Mouse (Mus musculus) embryonic facial prominence, embryonic 15.5 days (tissue): Measurements from ENCODE around the gene Eppin. TPM values are rescaled to one million over a fixed set of nuclear protein-coding genes. Genes with fewer than 3 reads are reported as not detected.
A peak's percentile ranks its signal among the peaks of the same experiment; 100 is the strongest.
"Not testable (repeated sequence)": the region's sequence is repeated elsewhere in the genome, so short reads cannot be mapped to it uniquely, and the experiment has no call there.

Experiments
- ATAC-seq: fragments of 200-750 bp; cut with Nextera tagmentation; 2 replicates; pipeline ENCODE4 v1.8.0; 2017; ENCODE audit warnings: low read depth, moderate TSS enrichment; ENCODE audit not compliant: insufficient number of reproducible peaks, low FRiP score, low TSS enrichment
- H3K27ac ChIP-seq: fragments of 300-500 bp; sonication (generic); replicated peaks from 2 replicates; pipeline ENCODE4 v1.5.1; 2015; ENCODE audit warnings: mild to moderate bottlenecking, inconsistent platforms
- H3K27me3 ChIP-seq: fragments of 300-500 bp; sonication (generic); 2 replicates; pipeline ENCODE4 v1.6.1; 2015; ENCODE audit warnings: inconsistent platforms
- H3K36me3 ChIP-seq: fragments of 300-500 bp; sonication (generic); 2 replicates; pipeline ENCODE4 v1.6.1; 2015; ENCODE audit warnings: mild to moderate bottlenecking, inconsistent platforms
- H3K4me1 ChIP-seq: fragments of 300-500 bp; sonication (generic); 2 replicates; pipeline ENCODE4 v1.6.1; 2015; ENCODE audit warnings: inconsistent platforms
- H3K4me2 ChIP-seq: fragments of 300-500 bp; sonication (generic); replicated peaks from 2 replicates; pipeline ENCODE4 v1.6.1; 2015; ENCODE audit warnings: mild to moderate bottlenecking, inconsistent platforms
- H3K4me3 ChIP-seq: fragments of 300-500 bp; sonication (generic); replicated peaks from 2 replicates; pipeline ENCODE4 v1.5.1; 2015; ENCODE audit warnings: mild to moderate bottlenecking, inconsistent platforms
- H3K9ac ChIP-seq: fragments of 300-500 bp; sonication (generic); 2 replicates; pipeline ENCODE4 v1.6.1; 2015; ENCODE audit warnings: inconsistent platforms
- H3K9me3 ChIP-seq: fragments of 300-500 bp; sonication (generic); replicated peaks from 2 replicates; pipeline ENCODE4 v1.6.1; 2016; ENCODE audit warnings: inconsistent platforms
- WGBS: fragments of 180-500 bp; shearing (Covaris S2); methylation state at CpG from one replicate; pipeline ENCODE4 v1.1.7; 2015; 5-methylcytosine and 5-hydroxymethylcytosine counted together
- polyA plus RNA-seq: library from polyadenylated mRNA; unstranded; fragments of >200 nt; fragmentation: Nextera tagmentation; extraction: Ambion mirVana; gene quantifications from 2 replicates; pipeline ENCODE4 v1.2.1, GENCODE M21; 2015

Eppin gene
- polyA plus RNA-seq, 1 experiment from 2014 or later = not detected

DNA sequence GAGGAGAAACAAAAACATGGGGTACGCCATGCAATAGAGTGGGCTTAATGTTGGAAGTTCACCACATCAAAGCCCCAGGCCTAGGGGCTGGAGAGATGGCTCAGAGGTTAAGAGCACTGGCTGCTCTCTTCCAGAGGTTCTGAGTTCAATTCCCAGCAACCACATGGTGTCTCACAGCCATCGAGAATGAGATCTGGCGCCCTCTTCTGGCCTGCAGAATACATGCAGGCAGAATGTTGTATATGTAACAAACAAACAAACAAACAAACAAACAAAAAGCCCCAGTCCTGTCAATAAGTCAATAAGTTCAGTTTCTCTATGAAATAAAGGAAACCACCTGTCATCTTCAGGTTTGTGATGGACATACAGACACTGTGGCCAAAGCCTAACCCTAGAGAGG lies 6.8 kb upstream of the Eppin start:
- Histone ChIP-seq H3K27me3 (no peaks in the 10 kb centered on the region), H3K27ac (no peak overlapping the region), H3K36me3 (no peaks in the 10 kb centered on the region), H3K4me3 (no peak overlapping the region), H3K9ac (no peak overlapping the region), H3K4me2 (no peak overlapping the region), H3K9me3 (no peaks in the 10 kb centered on the region), H3K4me1 (no peaks in the 10 kb centered on the region)
- 63% methylated on average over 3 of the region's 3 CpGs for WGBS
- no peak for ATAC-seq

DNA sequence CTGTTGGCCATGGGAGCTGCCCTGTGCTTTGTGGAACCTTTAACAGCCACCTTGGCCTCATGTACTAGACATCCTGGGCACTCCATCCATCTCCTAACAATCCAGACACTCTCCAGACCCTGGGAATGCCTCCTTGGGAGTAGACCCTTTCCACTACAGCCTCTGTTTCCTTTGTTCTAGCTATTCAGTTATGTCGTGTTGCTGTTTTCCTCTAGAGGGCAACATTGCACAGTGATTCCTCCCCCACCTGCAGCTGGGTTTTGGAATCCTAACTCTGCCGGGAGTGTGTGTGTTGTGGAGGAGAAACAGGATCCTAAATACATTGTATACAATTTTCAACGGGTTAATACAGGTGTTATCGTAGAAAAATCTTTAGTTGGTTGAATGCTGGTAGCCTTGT lies 1.4 kb downstream of the Eppin start:
- H3K9ac ChIP-seq = no peak overlapping the region
- no peaks in the 10 kb centered on the region for H3K4me1 ChIP-seq
- no peak overlapping the region for H3K27ac ChIP-seq
- no peaks in the 10 kb centered on the region for H3K36me3 ChIP-seq
- ATAC-seq = no peak
- H3K9me3 ChIP-seq = no peaks in the 10 kb centered on the region
- H3K27me3 ChIP-seq = no peaks in the 10 kb centered on the region
- WGBS = 5% methylated on average over 4 of the region's 4 CpGs
- no peak overlapping the region for H3K4me2 ChIP-seq
- no peak overlapping the region for H3K4me3 ChIP-seq

DNA sequence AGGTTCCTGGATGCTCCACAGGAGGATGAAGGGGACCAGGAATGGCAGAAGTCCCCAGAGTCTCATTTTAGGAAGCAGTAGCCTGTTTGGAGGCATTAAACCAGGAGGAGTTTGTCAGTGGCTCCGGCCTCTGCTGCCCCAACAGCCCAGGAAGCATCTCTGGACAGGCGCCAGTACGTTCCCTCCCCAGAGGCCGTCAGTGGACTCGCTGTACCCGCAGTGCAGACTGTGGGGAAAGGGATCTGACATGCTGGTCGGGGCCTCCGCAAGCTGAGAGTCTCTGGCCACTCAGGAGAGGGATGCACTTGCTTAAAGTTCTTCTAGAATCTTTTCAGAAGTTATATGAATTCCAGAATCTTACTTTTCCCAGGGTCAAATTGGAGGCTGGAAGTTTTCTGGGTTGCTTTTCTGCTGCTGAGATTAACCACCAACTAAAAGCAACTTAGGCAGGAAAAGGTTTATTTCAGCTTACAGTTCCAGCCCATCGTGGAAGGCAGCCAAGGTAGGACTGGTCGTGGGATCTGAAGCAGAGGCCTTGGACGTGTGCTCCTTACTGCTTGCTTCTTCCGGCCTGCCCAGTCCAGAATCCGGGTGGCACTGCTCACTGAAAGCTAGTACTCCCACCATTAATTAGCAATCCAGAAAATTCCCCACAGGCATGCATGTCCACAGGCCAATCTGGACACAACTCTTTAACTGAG lies 8.2 kb downstream of the Eppin start, which contains the start of gene Wfdc6a:
TSS of gene Wfdc6a (minus strand) at position 423 of the 701 bp plus-strand sequence.
- H3K36me3 ChIP-seq, H3K27ac ChIP-seq, ATAC-seq, H3K4me3 ChIP-seq, H3K9me3 ChIP-seq, H3K27me3 ChIP-seq, H3K4me1 ChIP-seq, H3K4me2 ChIP-seq, H3K9ac ChIP-seq: not testable (repeated sequence)
- WGBS = 54% methylated on average over 13 of the region's 13 CpGs

DNA sequence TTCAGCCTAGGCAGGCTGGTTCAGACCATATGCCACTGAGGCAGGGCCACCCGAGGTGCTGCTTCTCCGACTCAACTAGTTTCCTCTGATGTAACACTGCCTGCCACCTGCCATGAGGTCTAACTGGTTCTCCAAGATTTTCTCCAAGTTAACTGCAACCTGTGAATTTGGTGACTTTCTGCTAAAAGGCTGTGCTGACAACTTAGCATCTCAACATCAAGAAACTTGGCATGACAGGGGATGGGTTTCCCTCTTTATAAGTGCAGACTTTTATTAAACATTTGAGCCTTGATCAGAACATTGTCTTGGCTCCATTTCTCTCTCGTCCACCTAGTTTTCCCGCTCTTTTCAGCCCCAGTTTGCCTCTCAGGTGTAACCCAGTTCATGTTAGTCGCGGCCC lies 20.0 kb downstream of the Eppin start, which contains the start of gene Spint3:
TSS of gene Spint3 (minus strand) at position 101 of the 400 bp plus-strand sequence.
- not testable (repeated sequence) for H3K9me3 ChIP-seq, H3K27me3 ChIP-seq, H3K4me1 ChIP-seq, H3K4me3 ChIP-seq, H3K4me2 ChIP-seq, ATAC-seq, H3K27ac ChIP-seq, H3K9ac ChIP-seq, H3K36me3 ChIP-seq
- WGBS = 84% methylated on average over 6 of the region's 6 CpGs

DNA sequence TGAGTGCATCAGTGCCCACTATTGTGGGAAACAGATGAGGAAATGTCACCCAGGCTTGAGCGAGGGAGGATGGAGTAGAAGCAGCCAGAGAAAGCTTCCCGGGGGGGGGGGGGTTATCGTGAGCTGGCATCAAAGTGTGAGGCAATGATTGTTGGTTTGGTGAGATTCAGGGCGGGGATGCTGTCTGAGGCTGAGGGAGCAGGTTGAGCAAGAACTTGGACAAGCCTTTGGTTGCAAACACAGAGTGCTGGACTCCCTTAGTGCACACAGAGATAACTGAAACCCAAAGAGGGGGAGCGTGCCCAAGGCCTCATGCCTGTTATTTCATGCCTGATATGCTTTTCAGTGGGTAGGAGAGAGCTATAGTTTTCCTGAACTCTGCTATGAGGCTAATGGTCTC lies 25.9 kb downstream of the Eppin start:
- Histone ChIP-seq H3K4me2 (no peak overlapping the region), H3K9ac (no peak overlapping the region), H3K36me3 (no peaks in the 10 kb centered on the region), H3K27ac (no peak overlapping the region), H3K4me3 (no peak overlapping the region), H3K9me3 (no peaks in the 10 kb centered on the region), H3K27me3 (peaks cover 4% of the 10 kb centered on the region; the same call in 1 of the 2 replicates), H3K4me1 (peaks cover 15% of the 10 kb centered on the region)
- 81% methylated on average over 5 of the region's 5 CpGs for WGBS
- no peak for ATAC-seq

DNA sequence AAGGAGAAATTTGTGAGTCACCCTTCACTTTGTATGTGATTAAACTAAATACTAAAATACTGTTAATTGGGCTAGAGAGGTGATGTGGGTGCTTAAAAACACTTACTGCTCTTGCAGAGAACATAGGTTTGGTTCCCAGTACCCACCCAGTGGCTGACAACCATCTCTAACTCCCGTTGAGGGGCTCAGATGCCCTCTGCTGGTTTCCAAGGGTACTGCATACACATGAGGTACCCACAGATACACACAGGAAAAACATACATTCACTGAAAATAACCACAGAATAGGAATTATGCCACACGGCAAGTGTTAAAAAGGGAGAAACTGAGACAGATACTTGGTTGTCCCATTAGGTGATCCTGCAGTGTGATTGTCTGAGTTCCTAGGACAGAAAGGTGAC lies 26.4 kb downstream of the Eppin start:
- no peak overlapping the region for H3K9ac ChIP-seq
- H3K27me3 ChIP-seq = peaks cover 4% of the 10 kb centered on the region; the same call in 1 of the 2 replicates
- peaks cover 17% of the 10 kb centered on the region for H3K4me1 ChIP-seq
- 85% methylated on average over 2 of the region's 2 CpGs for WGBS
- no peaks in the 10 kb centered on the region for H3K9me3 ChIP-seq
- H3K4me3 ChIP-seq = no peak overlapping the region
- no peak overlapping the region for H3K4me2 ChIP-seq
- ATAC-seq = no peak
- no peaks in the 10 kb centered on the region for H3K36me3 ChIP-seq
- no peak overlapping the region for H3K27ac ChIP-seq

DNA sequence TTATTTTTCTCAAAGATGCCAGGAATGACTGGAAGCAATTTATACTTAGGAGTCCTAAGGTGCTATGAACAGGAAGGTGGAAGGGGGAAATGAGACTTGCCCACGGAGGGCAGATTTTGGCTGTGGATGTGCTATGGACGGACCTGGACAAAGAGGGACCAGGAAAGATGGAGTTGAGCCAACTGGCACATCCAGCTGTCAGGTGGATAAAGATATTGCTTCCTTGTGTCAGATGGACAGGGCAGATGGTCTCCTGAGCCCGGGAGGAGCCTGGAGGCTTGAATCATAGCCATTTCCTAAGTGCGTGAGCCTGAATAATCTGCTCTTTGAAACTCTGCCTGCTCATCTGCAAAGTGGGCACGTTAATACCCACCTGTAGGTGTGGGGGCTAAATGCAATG lies 29.0 kb downstream of the Eppin start:
- Histone ChIP-seq H3K4me2 (no peak overlapping the region), H3K9me3 (no peaks in the 10 kb centered on the region), H3K27ac (no peak overlapping the region), H3K9ac (no peak overlapping the region), H3K4me1 (peaks cover 17% of the 10 kb centered on the region), H3K36me3 (no peaks in the 10 kb centered on the region), H3K27me3 (peaks cover 4% of the 10 kb centered on the region; the same call in 1 of the 2 replicates), H3K4me3 (no peak overlapping the region)
- no peak for ATAC-seq
- 53% methylated on average over 5 of the region's 5 CpGs for WGBS

DNA sequence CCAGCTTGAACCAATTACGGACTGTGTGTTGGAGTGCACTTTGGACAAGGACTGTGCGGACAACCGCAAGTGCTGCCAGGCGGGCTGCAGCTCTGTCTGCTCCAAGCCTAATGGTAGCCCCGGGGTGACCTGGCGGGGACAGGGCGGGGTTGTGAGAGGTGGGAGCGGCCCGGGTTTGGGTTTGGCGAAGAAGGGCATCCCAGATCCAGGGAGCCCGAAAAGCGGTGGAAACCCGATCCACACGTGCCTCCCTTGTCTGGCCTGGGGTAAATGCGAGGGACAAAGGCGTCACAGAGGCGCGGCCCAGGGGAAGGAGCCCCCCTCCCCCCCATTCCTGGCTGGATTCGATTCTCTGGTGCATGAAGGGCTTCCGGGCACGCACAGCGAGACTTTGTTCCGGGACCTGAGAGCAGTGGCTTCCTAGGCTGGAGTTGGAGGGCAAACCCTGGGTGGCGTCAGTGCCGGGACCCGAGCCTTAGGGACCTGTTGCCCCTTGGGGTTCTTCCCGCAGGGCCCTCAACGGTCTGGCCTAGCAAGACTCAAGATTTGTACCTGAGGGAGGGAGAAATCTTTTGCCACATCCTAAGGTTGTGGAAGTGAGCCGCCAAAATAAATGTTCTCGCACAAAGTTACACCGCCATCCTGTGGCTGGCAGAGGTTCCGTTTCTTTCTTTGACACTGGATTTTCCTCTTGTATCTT lies 29.9 kb downstream of the Eppin start:
- Histone ChIP-seq H3K9me3 (no peaks in the 10 kb centered on the region), H3K4me3 (peak overlapping the region; percentile 48), H3K4me1 (peaks cover 17% of the 10 kb centered on the region), H3K27ac (no peak overlapping the region), H3K36me3 (no peaks in the 10 kb centered on the region), H3K9ac (peak overlapping the region; percentile 41), H3K27me3 (peaks cover 4% of the 10 kb centered on the region; the same call in 1 of the 2 replicates), H3K4me2 (peak overlapping the region; percentile 93)
- under 1% methylated on average over 30 of the region's 32 CpGs for WGBS
- ATAC-seq = peak; percentile 80

DNA sequence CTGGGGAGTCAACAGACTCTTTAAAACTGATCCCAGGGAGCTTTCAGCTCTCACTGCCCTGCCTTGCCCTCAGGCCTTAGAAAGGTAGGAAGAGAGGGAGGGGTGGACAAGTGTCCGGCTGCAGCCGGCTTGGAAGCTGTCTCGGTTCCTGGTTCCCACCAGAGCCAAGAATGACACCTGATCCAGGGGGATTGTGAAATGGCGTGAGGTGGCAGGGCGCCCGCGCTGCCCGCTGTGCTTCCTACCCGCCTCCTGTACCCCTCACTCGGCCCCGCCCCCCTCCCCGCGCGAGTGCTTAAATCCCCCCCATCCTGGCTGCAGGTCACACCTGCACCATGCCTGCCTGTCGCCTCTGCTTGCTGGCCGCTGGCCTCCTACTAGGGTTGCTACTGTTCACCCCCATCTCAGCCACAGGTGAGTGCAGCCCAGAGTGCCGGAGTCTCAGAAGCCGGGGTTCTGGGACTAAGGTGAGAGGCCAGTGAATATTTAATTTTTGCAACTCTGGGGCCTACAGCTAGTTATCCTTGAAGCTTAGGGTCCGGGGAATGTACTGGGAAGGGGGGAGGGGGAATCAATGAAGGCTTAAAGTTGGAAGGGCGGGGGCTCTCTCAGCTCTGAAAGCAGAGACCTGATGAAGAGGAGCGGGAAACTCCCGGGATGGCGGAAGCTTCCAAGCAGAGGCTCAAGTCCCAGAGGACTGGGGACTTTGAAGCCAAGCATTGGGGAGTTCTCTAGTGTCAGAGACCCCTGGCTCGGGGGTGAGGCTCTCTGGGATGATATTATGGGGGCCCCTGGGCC lies 30.8 kb downstream of the Eppin start, which contains the start of gene Wfdc2:
TSS of gene Wfdc2 (plus strand) at position 23 of the 798 bp plus-strand sequence.
- 3% methylated on average over 24 of the region's 24 CpGs for WGBS
- Histone ChIP-seq H3K9me3 (no peaks in the 10 kb centered on the region), H3K9ac (peak within 1 kb of the TSS; percentile 41), H3K27me3 (peaks cover 4% of the 10 kb centered on the region; the same call in 1 of the 2 replicates), H3K4me1 (peaks cover 17% of the 10 kb centered on the region), H3K4me3 (peak within 1 kb of the TSS; percentile 48), H3K27ac (0 out of 2 replicates have a peak within 1 kb of the TSS, but pooled peaks have one; percentile 1), H3K4me2 (peak within 1 kb of the TSS; percentile 93), H3K36me3 (no peaks in the 10 kb centered on the region)
- peak; percentile 22; the same call in 1 of the 2 replicates for ATAC-seq

DNA sequence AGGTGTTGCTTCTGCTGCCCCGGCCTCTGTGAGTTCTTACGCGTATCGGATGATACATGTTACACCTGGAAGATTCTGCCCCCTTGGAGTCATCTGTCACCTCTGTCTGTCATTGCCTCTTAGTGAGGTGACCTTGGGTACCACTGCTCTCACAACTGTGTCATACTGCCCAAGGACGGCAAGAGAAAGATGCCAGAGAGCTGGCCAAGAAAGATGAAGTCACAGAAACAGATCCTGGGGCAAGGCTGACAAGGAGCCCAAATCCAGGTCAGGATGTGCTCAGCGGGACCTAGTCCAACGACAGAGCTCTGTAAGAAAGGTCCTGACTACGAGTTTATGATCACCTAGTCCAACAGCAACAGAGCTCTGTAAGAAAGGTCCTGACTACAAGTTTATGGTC lies 33.3 kb downstream of the Eppin start:
- ATAC-seq = no peak
- H3K9me3 ChIP-seq = no peaks in the 10 kb centered on the region
- peaks cover 4% of the 10 kb centered on the region; the same call in 1 of the 2 replicates for H3K27me3 ChIP-seq
- H3K4me2 ChIP-seq = no peak overlapping the region
- WGBS = 86% methylated on average over 8 of the region's 8 CpGs
- H3K36me3 ChIP-seq = no peaks in the 10 kb centered on the region
- H3K4me3 ChIP-seq = no peak overlapping the region
- H3K4me1 ChIP-seq = peaks cover 17% of the 10 kb centered on the region
- H3K27ac ChIP-seq = no peak overlapping the region
- no peak overlapping the region for H3K9ac ChIP-seq
